Comparison of ENCODE assay signal across 8 mouse cellular contexts in the genomic region with DNA sequence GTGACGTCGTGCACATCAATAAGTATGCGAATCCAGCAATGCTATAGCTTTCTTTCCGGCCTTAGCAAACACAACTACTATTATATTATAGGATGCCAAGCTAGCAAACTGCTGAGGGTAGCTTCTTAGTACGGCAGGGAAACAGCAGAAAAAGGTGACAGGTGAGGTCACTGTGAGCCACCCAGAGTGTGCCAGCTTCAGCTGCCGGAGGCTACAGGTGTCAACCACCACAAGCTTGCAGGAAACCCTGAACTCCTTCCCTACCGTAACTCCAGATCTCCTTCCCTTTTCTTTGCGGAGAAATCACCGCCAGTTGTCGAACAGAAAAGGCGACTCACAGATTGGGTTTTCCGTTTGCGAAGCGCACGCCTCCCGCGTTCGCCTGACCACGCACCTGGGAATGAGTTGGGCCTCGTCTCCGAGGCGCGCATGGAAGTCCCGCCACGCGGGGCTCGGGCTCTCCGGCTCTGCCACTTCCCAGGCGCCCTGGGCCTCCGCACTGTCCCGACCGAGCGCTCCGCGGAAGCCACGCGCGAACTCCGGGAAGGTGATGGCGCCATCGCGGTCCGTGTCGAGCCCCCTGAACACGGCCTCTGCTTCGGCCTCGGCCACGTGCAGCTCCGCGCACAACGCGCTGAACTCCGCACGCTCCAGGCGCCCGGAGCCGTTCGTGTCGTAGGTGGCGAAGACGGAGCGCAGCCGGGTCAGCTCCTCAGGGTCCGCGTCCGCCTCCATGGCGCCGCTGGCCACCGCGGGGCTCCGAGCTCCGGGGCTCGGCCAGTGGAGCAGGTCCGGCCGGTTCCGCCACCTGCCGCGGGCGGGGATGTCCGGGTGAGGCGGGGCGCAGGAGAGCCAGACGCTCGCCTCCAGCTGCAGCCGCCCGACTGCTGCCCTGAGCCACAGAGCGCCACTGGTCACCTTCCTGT. TPM values are rescaled to one million over a fixed set of nuclear protein-coding genes. Genes with fewer than 3 reads are reported as not detected.
A peak's percentile ranks its signal among the peaks of the same experiment; 100 is the strongest.
DNase-seq lines count a peak whose midpoint lies in the region; ATAC-seq lines count a peak whose summit lies in the region.

Gene Rasef (minus strand): TSS at position 735 of the 926 bp plus-strand sequence.

- peak within 1 kb of the TSS; percentile 62 for H3K9ac ChIP-seq in forebrain, embryonic 16.5 days (replicated peaks; ENCODE audit: low read depth, low read length)
- peak within 1 kb of the TSS; percentile 53 for H3K9ac ChIP-seq in intestine, embryonic 15.5 days
- no peak within 1 kb of the TSS for H3K9ac ChIP-seq in liver, embryonic 12.5 days
- peak within 1 kb of the TSS; percentile 50 for H3K9ac ChIP-seq in neural tube, embryonic 11.5 days (ENCODE audit: low read length)

- H3K27ac ChIP-seq in forebrain, embryonic 16.5 days (ENCODE audit: low read length) = no peak within 1 kb of the TSS
- peak within 1 kb of the TSS; percentile 48 for H3K27ac ChIP-seq in intestine, embryonic 15.5 days
- no peak within 1 kb of the TSS for H3K27ac ChIP-seq in liver, embryonic 12.5 days
- no peak within 1 kb of the TSS for H3K27ac ChIP-seq in neural tube, embryonic 11.5 days (ENCODE audit: low read depth, low read length)

- H3K27me3 ChIP-seq in forebrain, embryonic 16.5 days (replicated peaks; ENCODE audit: control insufficient read depth, insufficient read depth, low read length) = peaks cover 5% of the 10 kb centered on the region
- 0 out of 2 replicates have a peak, but pooled peaks cover 3% of the 10 kb centered on the region for H3K27me3 ChIP-seq in intestine, embryonic 15.5 days (replicated peaks)
- peaks cover 12% of the 10 kb centered on the region for H3K27me3 ChIP-seq in liver, embryonic 12.5 days (replicated peaks)
- peaks cover 16% of the 10 kb centered on the region for H3K27me3 ChIP-seq in neural tube, embryonic 11.5 days (ENCODE audit: control insufficient read depth, insufficient read depth, low read length)

- no peaks in the 10 kb centered on the region for H3K36me3 ChIP-seq in forebrain, embryonic 16.5 days (ENCODE audit: control insufficient read depth, insufficient read depth)
- H3K36me3 ChIP-seq in intestine, embryonic 15.5 days = no peaks in the 10 kb centered on the region
- no peaks in the 10 kb centered on the region for H3K36me3 ChIP-seq in liver, embryonic 12.5 days
- no peaks in the 10 kb centered on the region for H3K36me3 ChIP-seq in neural tube, embryonic 11.5 days (ENCODE audit: control insufficient read depth, insufficient read depth, low read length)

- H3K9me3 ChIP-seq in forebrain, embryonic 16.5 days (ENCODE audit: control insufficient read depth, low read length) = no peaks in the 10 kb centered on the region
- H3K9me3 ChIP-seq in intestine, embryonic 15.5 days = no peaks in the 10 kb centered on the region
- H3K9me3 ChIP-seq in liver, embryonic 12.5 days (replicated peaks) = no peaks in the 10 kb centered on the region
- H3K9me3 ChIP-seq in neural tube, embryonic 11.5 days (ENCODE audit: control insufficient read depth, low read length) = no peaks in the 10 kb centered on the region

- 5% methylated on average over 86 of the region's 87 CpGs for WGBS in forebrain, embryonic 16.5 days
- 4% methylated on average over 87 of the region's 87 CpGs for WGBS in intestine, embryonic 15.5 days
- 7% methylated on average over 87 of the region's 87 CpGs for WGBS in liver, embryonic 12.5 days (ENCODE audit: insufficient replicate concordance)
- 6% methylated on average over 87 of the region's 87 CpGs for WGBS in neural tube, embryonic 11.5 days

- peak; percentile 2 to 4 for DNase-seq in left cerebral cortex, adult 18-20 months (ENCODE audit: low spot score in 2 of 2)
- no peak for DNase-seq in left cerebral cortex, adult 9 months (ENCODE audit: low spot score in 2 of 2)
- DNase-seq in neural tube, embryonic 11.5 days (ENCODE audit: low spot score) = peak; percentile 63
- peak; percentile 80 for DNase-seq in urinary bladder, adult 2 months (ENCODE audit: low spot score)
- DNase-seq in cerebellum, adult 9-10 months = no peak

- peaks cover 10% of the 10 kb centered on the region for H3K4me1 ChIP-seq in forebrain, embryonic 16.5 days (replicated peaks; ENCODE audit: control insufficient read depth, insufficient read depth, low read length)
- peaks cover 10% of the 10 kb centered on the region; the same call in 1 of the 2 replicates for H3K4me1 ChIP-seq in intestine, embryonic 15.5 days (replicated peaks)
- H3K4me1 ChIP-seq in liver, embryonic 12.5 days = no peaks in the 10 kb centered on the region
- H3K4me1 ChIP-seq in neural tube, embryonic 11.5 days (ENCODE audit: control insufficient read depth, insufficient read depth, low read length) = 0 out of 2 replicates have a peak, but pooled peaks cover 6% of the 10 kb centered on the region

- ATAC-seq in forebrain, embryonic 16.5 days = peak; percentile 86
- peak; percentile 93 for ATAC-seq in intestine, embryonic 15.5 days
- ATAC-seq in liver, embryonic 12.5 days = no peak
- peak; percentile 71 for ATAC-seq in neural tube, embryonic 11.5 days (ENCODE audit: insufficient read depth, low FRiP score, low TSS enrichment)

- peak within 1 kb of the TSS; percentile 100 for H3K4me2 ChIP-seq in forebrain, embryonic 16.5 days (ENCODE audit: low read length)
- peak within 1 kb of the TSS; percentile 87 for H3K4me2 ChIP-seq in intestine, embryonic 15.5 days (replicated peaks)
- peak within 1 kb of the TSS; percentile 65 for H3K4me2 ChIP-seq in liver, embryonic 12.5 days
- H3K4me2 ChIP-seq in neural tube, embryonic 11.5 days (ENCODE audit: low read depth) = peak within 1 kb of the TSS; percentile 89

- peak within 1 kb of the TSS; percentile 63 for H3K4me3 ChIP-seq in forebrain, embryonic 16.5 days (replicated peaks; ENCODE audit: low read length)
- peak within 1 kb of the TSS; percentile 51 for H3K4me3 ChIP-seq in intestine, embryonic 15.5 days (replicated peaks)
- peak within 1 kb of the TSS; percentile 43 for H3K4me3 ChIP-seq in liver, embryonic 12.5 days
- H3K4me3 ChIP-seq in neural tube, embryonic 11.5 days (ENCODE audit: low read depth, low read length) = peak within 1 kb of the TSS; percentile 43

RNA-seq across cellular contexts. Expression of gene Rasef, which starts in this region (rescaled TPM):
- not detected for total RNA-seq in left cerebral cortex, adult 18-20 months (2021)
- polyA plus RNA-seq in forebrain, embryonic 16.5 days (2015; fragmentation: Nextera tagmentation; extraction: Ambion mirVana) = 0.10 and 0.42 TPM in 2 replicates
- polyA plus RNA-seq in intestine, embryonic 15.5 days (2015; fragmentation: Nextera tagmentation; extraction: Ambion mirVana) = 4.6 and 6.6 TPM in 2 replicates
- polyA plus RNA-seq in liver, embryonic 12.5 days (2016; fragmentation: Nextera tagmentation; extraction: Ambion mirVana) = 0.11 TPM in 1 of 2 replicates, not detected in the other
- 0.42 and 0.61 TPM in 2 replicates for polyA plus RNA-seq in neural tube, embryonic 11.5 days (2014; fragmentation: Nextera tagmentation; extraction: Ambion mirVana)
- polyA plus RNA-seq in urinary bladder, adult 2 months (2012; rRNA removed) = 8.9 and 10.0 TPM in 2 replicates

Comparison
In these comparisons a context has a peak if more than half of its experiments do, and no peak if none do; other contexts are left out.
1. Peak in DNase-seq in left cerebral cortex, adult 18-20 months; RNA of the gene not detected or under 1 TPM.
2. Peak in ATAC-seq, H3K4me3 ChIP-seq, H3K9ac ChIP-seq and H3K4me2 ChIP-seq in forebrain, embryonic 16.5 days; RNA of the gene not detected or under 1 TPM.
3. Peak in DNase-seq, ATAC-seq, H3K4me3 ChIP-seq, H3K9ac ChIP-seq and H3K4me2 ChIP-seq in neural tube, embryonic 11.5 days; RNA of the gene not detected or under 1 TPM.